Mouse (Mus musculus) embryonic facial prominence, embryonic 11.5 days (tissue): Measurements from ENCODE around the gene Glb1l2. TPM values are rescaled to one million over a fixed set of nuclear protein-coding genes. Genes with fewer than 3 reads are reported as not detected.

Source experiments
- ATAC-seq: fragments of 200-750 bp; cut with Nextera tagmentation; replicated peaks from 2 replicates; pipeline ENCODE4 v1.8.0; 2017; ENCODE audit warnings: low read depth; ENCODE audit not compliant: insufficient number of reproducible peaks, low FRiP score, low TSS enrichment
- DNase-seq: peaks from one replicate; pipeline ENCODE4 v3.0.0-alpha.2; 2015; ENCODE audit warnings: low spot score
- H3K27ac ChIP-seq: fragments of 300-500 bp; sonication (generic); replicated peaks from 2 replicates; pipeline ENCODE4 v1.5.1; 2014; ENCODE audit warnings: mild to moderate bottlenecking, low read depth, low read length, control low read depth
- H3K27me3 ChIP-seq: fragments of 300-500 bp; sonication (generic); 2 replicates; pipeline ENCODE4 v1.6.1; 2014; ENCODE audit warnings: mild to moderate bottlenecking, low read length, moderate library complexity, mixed read lengths; ENCODE audit not compliant: control insufficient read depth, insufficient read depth
- H3K36me3 ChIP-seq: fragments of 300-500 bp; sonication (generic); replicated peaks from 2 replicates; pipeline ENCODE4 v1.6.1; 2014; ENCODE audit warnings: low read depth, mild to moderate bottlenecking, low read length, moderate library complexity, mixed read lengths; ENCODE audit not compliant: control insufficient read depth, insufficient read depth
- H3K4me1 ChIP-seq: fragments of 300-500 bp; sonication (generic); 2 replicates; pipeline ENCODE4 v1.6.1; 2014; ENCODE audit warnings: low read length, mixed read lengths; ENCODE audit not compliant: control insufficient read depth, insufficient read depth
- H3K4me2 ChIP-seq: fragments of 300-500 bp; sonication (generic); 2 replicates; pipeline ENCODE4 v1.6.1; 2014; ENCODE audit warnings: low read depth, mild to moderate bottlenecking, control low read depth, low read length, moderate library complexity
- H3K4me3 ChIP-seq: fragments of 300-500 bp; sonication (generic); 2 replicates; pipeline ENCODE4 v1.5.1; 2014; ENCODE audit warnings: low read depth, low read length, control low read depth
- H3K9ac ChIP-seq: fragments of 300-500 bp; sonication (generic); replicated peaks from 2 replicates; pipeline ENCODE4 v1.6.1; 2014; ENCODE audit warnings: mild to moderate bottlenecking, control low read depth, low read length
- H3K9me3 ChIP-seq: fragments of 300-500 bp; sonication (generic); replicated peaks from 2 replicates; pipeline ENCODE4 v1.6.1; 2016; ENCODE audit warnings: mild to moderate bottlenecking, low read length, inconsistent platforms, mixed read lengths; ENCODE audit not compliant: control insufficient read depth
- WGBS: fragments of 180-500 bp; shearing (Covaris S2); extraction: QIAGEN DNeasy Blood & Tissue Kit; methylation state at CpG from one replicate; pipeline ENCODE4 v1.1.7; 2014; 5-methylcytosine and 5-hydroxymethylcytosine counted together
- polyA plus RNA-seq: library from polyadenylated mRNA; unstranded; fragments of >200 nt; fragmentation: Nextera tagmentation; extraction: Ambion mirVana; gene quantifications from 2 replicates; pipeline ENCODE4 v1.2.1, GENCODE M21; 2014

Glb1l2 gene
- polyA plus RNA-seq, 1 experiment from 2014 or later = 4.6 TPM

DNA sequence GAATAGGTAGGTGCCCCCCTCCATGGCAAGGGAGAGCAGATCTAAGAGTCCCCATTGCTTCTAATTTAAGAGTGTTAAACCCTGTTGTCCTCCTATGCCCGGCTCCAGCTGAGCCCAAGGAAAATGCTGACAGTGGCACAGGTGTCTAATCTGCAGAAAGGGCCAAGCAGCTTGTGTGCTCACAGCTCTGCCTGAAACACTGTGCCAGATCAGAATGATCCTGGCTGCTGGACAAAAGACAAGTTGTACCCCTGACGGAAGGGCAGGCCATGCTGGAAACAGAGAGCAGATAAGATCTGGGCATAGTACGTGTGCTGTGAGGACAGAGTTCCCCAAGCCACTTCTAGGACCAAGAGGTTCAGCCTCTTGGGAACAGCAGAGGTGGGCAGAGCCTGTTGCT lies 13.4 kb downstream of the Glb1l2 start:
- H3K4me3 ChIP-seq = no peak overlapping the region

DNA sequence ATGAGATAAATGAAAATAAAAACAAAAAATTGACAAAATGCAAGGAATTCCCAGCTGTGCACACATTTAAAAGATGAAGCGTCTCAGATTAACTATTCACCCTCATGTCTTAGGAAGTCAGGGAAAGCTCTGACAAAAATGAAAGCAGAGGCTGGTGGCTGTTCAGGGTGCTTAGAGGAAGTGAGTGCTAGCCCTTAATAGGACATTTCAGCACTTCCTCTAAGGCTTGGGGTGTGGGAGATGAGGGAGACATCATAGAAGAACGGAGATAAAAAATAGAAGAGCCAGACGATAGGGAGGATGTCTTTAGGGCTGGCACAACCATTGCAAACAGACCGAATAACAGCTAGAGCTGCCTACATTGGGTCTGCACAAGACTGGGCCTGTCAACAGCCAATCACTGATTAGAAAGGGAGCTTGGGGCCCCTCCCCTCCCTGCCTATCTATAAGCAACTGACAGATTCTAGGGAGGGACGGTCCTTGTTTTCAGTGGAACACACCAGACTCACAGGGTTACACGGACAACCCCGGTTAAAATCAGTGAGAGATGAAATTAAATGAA lies 22.8 kb downstream of the Glb1l2 start:
- Histone ChIP-seq H3K27me3 (no peaks in the 10 kb centered on the region), H3K9me3 (no peaks in the 10 kb centered on the region), H3K9ac (no peak overlapping the region), H3K4me2 (no peak overlapping the region), H3K36me3 (no peaks in the 10 kb centered on the region), H3K4me3 (no peak overlapping the region), H3K4me1 (no peaks in the 10 kb centered on the region), H3K27ac (no peak overlapping the region)
- WGBS = 67% methylated on average over 7 of the region's 7 CpGs
- ATAC-seq (no peak), DNase-seq (peak; percentile 4)

More for the DNA sequence above, 13.4 kb downstream of the Glb1l2 start:
- no peak overlapping the region for H3K4me2 ChIP-seq
- no peak overlapping the region for H3K9ac ChIP-seq
- no peaks in the 10 kb centered on the region for H3K9me3 ChIP-seq
- no peaks in the 10 kb centered on the region for H3K27me3 ChIP-seq
- H3K4me1 ChIP-seq = no peaks in the 10 kb centered on the region
- WGBS = 75% methylated on average over 3 of the region's 3 CpGs
- H3K36me3 ChIP-seq = no peaks in the 10 kb centered on the region
- DNase-seq (no peak), ATAC-seq (no peak)
- no peak overlapping the region for H3K27ac ChIP-seq

DNA sequence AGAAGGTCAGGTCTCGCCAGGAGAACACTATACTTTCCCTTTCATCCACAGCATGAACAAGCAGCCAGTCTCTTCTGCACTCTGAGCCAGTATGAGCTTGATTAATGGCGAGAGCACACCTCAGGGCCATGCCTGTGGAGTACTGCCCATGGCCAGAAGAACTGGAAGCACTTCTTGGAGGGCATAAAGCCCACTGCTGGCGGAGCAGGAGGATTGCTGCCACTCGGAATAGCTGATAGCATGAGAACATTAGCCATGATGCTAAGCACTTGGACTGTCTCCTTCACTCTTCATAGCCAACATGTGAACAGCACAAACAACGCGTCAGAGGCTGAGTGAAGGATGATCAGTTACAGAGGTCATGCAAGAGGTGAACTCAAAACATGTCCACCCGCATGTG lies 27.8 kb downstream of the Glb1l2 start:
- DNase-seq = no peak
- Histone ChIP-seq H3K27ac (no peak overlapping the region), H3K4me3 (no peak overlapping the region), H3K27me3 (no peaks in the 10 kb centered on the region), H3K9ac (no peak overlapping the region), H3K4me2 (no peak overlapping the region), H3K4me1 (no peaks in the 10 kb centered on the region), H3K9me3 (no peaks in the 10 kb centered on the region), H3K36me3 (no peaks in the 10 kb centered on the region)
- no peak for ATAC-seq
- 78% methylated on average over 7 of the region's 7 CpGs for WGBS

DNA sequence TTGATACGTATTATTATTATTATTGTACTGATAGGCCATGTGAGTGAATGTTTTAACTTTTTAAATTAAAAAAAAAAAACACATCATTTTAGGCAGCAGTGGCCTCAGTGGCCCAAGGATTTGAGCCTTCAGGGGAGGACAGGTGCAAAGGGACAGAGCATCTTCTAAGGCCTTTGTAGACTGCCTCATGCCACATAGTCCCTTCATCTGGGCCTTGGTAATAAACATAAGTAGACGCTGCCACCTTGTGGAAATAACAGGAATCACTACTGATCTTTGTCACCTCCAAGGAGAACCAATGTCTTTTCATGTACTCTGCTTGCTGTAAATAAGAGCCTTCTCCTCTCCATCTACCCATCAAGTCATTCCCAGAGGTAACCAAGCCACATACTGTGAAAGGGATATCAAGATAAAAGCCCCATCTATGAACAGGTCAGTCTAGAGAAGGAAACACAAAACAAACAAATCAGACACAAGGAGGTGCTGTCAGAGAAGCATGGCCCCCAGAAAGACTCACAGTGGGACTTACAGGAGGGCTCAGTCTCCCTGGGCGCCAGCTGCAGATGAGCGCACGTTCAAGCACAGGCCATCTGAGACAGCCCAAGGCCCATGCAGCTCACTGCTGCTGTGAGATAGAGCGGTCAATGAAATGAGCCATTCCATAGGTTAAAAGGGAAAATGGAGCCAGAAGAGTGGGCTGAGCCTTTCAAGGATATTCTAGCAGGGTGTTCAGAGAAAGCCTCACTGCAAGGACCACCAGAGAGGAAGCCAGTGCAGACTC lies 30.0 kb downstream of the Glb1l2 start:
- DNase-seq (peak; percentile 77), ATAC-seq (no peak)
- H3K36me3 ChIP-seq = no peaks in the 10 kb centered on the region
- no peaks in the 10 kb centered on the region for H3K9me3 ChIP-seq
- H3K4me1 ChIP-seq = no peaks in the 10 kb centered on the region
- H3K27me3 ChIP-seq = no peaks in the 10 kb centered on the region
- no peak overlapping the region for H3K9ac ChIP-seq
- H3K27ac ChIP-seq = no peak overlapping the region
- no peak overlapping the region for H3K4me2 ChIP-seq
- 60% methylated on average over 6 of the region's 6 CpGs for WGBS
- H3K4me3 ChIP-seq = no peak overlapping the region

DNA sequence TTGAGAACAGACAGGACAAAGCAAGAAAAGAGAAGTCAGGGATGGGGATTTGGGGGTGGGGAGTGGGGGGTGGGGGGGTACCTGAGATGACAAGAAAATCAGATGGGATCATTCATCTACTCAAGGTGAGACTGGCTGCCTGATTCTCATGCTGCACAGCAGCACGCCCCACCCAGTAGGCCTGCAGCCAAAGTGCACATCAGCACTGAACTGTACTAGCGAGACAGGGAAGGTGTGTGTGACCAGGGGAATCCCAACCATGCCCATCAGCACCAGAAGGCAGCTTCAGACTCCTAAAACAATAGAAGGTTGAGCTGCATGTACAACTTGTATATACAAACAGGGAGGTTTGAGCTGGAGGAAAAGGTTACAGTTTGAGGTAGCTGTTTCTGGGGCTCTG lies 30.6 kb downstream of the Glb1l2 start:
- Histone ChIP-seq H3K4me2 (no peak overlapping the region), H3K9me3 (no peaks in the 10 kb centered on the region), H3K36me3 (no peaks in the 10 kb centered on the region), H3K27me3 (no peaks in the 10 kb centered on the region), H3K27ac (no peak overlapping the region), H3K9ac (no peak overlapping the region), H3K4me3 (no peak overlapping the region), H3K4me1 (no peaks in the 10 kb centered on the region)
- 84% methylated on average over 2 of the region's 2 CpGs for WGBS
- DNase-seq (no peak), ATAC-seq (no peak)

DNA sequence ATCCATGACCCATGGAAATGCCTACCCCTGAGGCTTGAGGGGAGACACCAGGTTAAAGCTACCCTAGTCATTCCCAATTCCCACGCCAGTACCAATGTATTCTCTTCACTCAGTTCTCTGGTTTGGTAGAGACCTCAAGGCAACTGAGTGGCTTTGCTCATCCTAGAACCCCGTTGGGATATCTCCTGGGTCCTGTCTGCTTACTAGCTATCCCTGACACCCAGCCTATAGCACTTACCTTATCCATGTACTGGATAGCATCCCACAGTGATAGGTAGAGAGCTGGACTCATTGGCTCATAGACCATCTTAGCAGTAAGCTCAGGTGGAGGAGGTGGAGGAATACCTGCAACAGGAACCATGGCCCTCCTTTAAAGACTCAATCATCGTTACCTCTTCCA lies 38.1 kb downstream of the Glb1l2 start:
- Histone ChIP-seq H3K9me3 (no peaks in the 10 kb centered on the region), H3K27ac (no peak overlapping the region), H3K4me3 (no peak overlapping the region), H3K4me1 (no peaks in the 10 kb centered on the region), H3K36me3 (no peaks in the 10 kb centered on the region), H3K4me2 (no peak overlapping the region), H3K9ac (no peak overlapping the region), H3K27me3 (no peaks in the 10 kb centered on the region)
- 84% methylated on average over 3 of the region's 3 CpGs for WGBS
- ATAC-seq (no peak), DNase-seq (no peak)

DNA sequence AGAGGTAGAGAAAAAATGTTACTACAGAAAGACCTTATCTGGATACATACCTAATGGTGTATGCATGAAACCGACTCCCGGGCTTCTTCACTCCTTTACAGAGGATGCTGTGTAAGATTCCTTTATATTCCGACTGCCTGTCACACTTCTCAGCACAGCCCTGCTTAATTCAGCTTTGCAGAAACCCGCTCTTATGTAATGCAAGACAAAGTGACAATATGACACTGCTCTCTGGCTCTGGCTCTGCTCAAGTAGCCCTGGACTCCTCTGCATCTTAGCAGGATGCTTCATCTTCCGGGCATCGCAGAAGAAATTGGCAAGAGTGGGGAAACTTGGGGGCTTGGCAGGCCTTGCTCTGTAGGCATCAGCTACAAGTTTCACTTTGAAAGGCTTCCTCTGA lies 43.8 kb downstream of the Glb1l2 start:
- WGBS = 87% methylated on average over 6 of the region's 6 CpGs
- DNase-seq (no peak), ATAC-seq (no peak)
- Histone ChIP-seq H3K27ac (no peak overlapping the region), H3K27me3 (no peaks in the 10 kb centered on the region), H3K9me3 (no peaks in the 10 kb centered on the region), H3K9ac (no peak overlapping the region), H3K4me2 (no peak overlapping the region), H3K36me3 (no peaks in the 10 kb centered on the region), H3K4me3 (no peak overlapping the region), H3K4me1 (no peaks in the 10 kb centered on the region)

DNA sequence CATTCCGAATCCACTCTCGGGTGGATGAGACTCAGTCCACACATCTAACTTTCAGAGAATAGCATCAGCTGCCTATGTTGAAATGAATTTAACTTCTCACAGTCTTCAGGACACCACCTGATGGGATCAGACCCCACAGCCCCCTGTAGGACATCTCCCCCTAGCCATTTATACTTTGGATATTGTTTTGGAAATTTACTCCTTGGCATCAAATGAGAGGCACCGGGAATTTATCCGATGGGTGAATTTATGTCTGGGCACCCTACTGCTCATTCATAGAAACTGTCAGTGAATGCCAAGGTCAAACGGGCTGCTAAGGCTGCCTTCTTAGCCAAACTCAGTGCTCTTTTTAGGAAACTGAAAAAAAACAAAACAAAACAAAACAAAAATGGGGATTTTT lies 45.7 kb downstream of the Glb1l2 start:
- Histone ChIP-seq H3K27me3 (no peaks in the 10 kb centered on the region), H3K4me3 (no peak overlapping the region), H3K9ac (no peak overlapping the region), H3K4me2 (no peak overlapping the region), H3K4me1 (no peaks in the 10 kb centered on the region), H3K27ac (no peak overlapping the region), H3K9me3 (no peaks in the 10 kb centered on the region), H3K36me3 (no peaks in the 10 kb centered on the region)
- DNase-seq (no peak), ATAC-seq (no peak)
- 74% methylated on average over 5 of the region's 5 CpGs for WGBS
